Mouse (Mus musculus) retina, adult 2 months (tissue): Measurements from ENCODE around the gene Calcrl.
"Not testable (repeated sequence)": the region's sequence is repeated elsewhere in the genome, so short reads cannot be mapped to it uniquely, and the experiment has no call there.

Experiments
- DNase-seq: peaks from one replicate; pipeline ENCODE4 v3.0.0-alpha.2; 2012; ENCODE audit warnings: low read depth, low spot score

Calcrl gene

DNA sequence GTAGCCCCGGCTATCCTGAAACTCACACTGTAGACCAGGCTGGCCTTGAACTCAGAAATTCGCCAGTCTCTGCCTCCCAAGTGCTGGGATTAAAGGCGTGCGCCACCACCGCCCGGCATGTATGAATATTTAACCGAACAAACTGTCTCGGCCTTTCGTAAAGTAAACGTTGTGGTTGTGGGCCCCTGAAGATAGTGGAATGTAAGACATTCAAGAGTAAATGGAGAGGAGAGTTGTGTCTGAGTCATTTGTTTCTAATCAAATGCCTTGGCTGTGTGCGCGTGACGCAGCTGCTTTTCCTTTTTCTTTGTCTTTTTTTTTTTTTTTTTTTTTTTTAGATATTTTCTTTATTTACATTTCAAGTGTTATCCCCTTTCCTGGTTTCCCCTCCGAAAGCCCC lies 36.7 kb downstream of the Calcrl start:
- DNase-seq, result not testable (repeated sequence)

DNA sequence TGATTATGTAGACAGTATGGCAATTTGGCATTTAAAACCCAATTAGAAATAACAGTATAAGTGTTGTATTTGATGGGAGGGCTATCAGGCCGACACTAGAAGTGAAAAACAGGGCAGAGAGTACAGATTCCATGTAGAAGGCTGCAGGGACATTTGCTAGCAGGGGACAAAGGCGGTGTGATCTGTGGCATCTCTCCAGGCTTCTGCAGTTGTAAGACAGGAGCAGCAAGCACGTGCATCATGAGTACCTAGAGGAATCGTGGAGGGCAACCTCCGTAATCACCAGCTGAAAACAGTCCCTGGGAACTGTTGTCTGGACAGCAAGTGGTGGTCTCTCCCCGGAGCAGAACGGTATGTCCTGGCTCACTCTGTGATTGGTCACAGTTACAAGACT lies 37.2 kb downstream of the Calcrl start:
- no peak for DNase-seq

DNA sequence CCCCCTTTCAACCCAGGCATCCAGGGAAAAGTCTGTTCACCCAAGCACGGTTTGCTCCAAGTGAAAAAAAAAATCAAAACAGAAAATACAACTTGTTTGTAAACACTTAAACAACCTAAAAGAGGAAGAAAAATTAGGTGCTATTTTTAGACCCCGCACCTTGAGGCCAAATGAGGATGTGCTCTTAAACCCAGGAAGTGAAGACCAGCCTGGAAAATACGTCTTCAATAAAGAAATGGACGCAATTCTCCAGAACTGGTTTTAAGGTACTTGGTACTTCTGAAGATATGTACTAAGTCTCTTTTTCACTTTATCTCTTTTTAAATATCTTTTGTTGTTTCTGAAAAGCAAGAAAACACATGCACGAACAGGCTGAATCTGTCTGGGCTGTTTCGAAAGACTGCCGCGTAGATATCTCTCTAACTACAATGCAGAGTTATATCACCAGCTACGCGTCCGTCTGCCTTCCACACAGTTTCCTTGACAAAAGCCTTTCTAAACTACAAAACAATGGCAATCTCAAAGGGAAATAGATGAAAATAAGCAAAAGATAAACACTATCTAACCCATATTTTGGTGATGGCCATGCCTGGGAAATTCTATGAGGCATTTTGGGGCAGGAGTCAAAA lies 37.7 kb downstream of the Calcrl start:
- no peak for DNase-seq

DNA sequence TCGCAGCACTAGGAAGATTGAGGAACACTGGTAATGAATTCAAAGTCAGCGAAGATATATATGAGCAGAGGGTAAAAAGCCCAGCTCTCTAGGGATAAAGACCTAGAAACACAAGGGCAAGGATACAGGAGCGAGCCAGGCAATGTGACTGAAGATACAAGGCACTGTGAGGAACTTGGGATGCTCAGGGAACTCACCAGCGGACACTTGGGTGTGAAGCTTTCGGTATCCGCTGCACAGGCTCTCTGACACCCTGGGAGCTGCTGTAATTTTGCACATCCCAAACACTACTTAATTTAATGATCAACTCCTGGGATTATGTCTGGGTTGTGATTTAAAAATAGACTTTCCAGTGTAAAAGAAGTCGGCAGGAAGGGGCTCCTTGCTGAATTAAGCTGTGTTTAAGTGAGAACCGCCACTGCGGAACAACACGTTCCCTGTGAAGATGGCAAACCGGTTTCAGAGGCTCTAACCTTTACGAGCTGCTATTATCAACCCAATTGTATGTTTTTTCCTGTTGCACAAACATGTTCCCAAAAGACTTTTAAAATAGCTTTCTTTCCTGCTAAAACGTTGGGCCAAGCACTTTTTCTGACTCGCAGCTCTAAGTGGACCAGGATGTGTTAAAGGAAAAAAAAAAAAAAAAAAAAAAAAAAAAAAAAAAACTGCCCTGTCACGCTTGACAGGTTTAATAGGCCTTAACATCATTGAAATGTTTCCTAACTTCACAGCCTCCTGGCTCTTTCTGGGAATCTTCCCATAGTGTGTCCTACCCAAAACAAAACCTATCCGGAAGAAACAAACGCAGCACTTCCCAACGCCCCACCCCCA lies 38.4 kb downstream of the Calcrl start:
- DNase-seq, result no peak

DNA sequence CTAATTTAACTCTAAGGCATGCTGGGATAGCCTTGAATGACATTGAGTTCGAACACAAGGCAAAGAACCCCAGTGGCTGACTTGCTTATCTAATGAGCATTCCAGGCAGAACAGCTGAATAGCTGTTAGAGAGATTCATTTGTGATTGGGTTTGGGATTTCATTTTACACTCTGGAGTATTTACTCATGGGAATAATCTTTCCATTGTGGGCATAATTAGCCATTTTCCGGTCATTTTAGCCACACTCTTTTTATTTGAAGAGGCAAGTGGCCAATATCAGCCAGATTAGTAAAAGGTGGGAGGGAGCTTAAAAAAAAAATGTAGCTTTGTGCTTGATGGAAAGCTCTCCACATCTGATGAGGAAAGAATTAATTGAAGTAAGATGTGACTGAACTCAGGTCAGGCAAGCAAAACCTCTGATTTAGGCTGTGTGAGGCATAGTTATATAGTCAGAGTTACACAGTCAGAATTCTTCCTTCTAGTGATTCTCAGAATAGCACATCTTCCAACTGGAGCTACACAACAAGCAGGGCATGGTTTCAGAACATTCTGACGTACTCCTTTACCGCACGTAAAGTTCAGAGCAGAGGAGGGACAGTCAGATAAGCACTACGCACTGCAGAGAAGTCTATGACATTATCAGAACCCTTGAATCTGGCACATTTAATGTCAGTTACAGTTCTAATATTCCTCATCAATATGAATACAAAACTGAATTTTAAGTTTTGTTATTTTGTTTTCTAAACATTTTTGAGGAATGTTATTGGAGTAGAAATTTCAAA lies 40.1 kb downstream of the Calcrl start:
- no peak for DNase-seq

DNA sequence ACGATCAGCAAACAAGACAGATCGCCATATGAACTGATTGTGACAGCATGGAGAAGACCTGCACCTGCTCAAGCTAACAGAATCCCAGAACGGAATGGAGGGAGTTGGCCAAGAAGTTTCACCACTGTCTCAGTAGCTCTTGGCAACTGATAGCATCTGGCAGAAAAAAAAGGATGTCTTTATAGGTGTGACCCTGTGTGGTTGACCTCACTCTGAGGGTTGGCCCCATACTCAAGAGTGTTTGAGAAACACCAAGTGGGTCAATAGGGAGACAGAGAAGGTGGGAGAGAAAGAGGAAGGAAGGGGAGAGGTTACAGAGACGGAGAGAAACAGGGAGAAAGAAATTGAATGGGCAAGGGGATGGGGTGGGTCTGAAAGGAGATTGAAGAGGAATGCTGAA lies 41.4 kb downstream of the Calcrl start:
- no peak for DNase-seq

DNA sequence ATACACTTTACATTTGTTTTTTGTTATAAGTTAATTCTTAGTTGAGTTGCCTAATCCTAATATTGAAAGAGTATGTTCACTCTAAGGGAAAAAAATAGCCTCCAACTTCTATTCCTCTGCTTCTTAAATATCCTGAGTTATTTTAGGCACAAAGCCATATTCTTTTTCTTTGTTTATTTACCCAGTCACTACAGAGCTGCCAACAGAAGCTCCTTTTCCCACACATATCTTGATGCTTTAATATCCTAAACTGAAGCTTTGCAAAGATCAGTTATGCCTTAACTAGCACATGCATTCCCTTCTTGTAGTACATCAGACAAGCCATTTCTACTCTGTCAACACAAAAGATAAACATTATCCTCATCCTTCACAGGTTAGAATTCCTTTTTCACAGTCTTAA lies 42.7 kb downstream of the Calcrl start:
- no peak for DNase-seq

DNA sequence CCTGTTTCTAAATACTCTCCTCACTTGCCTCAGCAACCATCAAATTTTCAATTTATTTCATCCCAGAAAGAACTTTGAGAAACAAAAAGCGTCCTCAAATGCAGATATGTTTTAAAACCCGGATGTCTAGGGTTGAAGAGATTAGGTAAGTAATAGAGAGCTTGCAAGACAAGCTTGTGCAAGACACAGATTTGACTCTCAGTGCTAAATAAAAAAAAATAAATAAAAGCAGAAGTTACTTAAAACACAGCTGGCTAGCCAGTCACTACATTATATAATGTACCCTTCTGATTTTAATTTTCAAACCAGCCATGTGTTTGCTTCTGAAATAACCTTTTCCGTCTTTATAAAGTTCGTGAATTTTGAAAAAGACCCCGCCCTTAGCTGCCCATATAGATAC lies 43.2 kb downstream of the Calcrl start:
- DNase-seq, result no peak

DNA sequence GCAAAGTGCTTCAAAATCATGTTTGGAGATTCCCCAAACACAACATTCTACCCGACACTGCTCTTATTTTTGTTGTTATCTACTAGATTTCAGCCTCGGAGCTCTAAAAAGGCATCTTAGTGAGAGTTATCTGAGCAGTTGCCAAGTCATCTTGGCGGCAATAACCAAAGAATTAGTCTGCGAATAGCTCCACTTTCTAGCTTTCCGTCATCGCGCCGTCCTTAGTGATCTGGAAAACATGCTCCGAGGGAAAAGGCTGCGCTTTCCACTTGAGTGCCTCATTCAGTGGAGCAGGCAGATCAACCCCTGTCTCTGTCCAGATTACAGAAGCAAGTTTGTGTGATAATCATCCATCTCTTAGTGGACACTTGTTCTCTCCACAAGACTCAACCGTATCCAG lies 44.4 kb downstream of the Calcrl start:
- DNase-seq, result peak; percentile 8

DNA sequence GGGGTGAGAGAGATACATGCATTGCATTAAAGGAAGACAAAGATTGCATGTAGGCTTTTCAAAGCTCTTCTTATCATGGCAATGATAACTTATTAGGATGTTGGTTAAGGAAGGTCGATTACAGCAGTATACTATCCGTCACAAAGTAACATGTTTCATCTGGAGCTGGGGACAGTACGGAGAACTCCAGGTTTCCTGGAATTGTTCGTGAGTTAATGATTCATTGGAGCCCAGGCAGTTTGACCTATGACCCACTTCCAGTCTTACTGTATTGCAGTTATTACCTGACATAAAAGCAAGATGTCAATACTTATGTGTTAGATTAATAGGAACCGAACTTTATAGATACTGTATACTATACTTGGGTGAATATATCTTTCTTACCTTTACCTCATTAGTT lies 46.5 kb downstream of the Calcrl start:
- no peak for DNase-seq

DNA sequence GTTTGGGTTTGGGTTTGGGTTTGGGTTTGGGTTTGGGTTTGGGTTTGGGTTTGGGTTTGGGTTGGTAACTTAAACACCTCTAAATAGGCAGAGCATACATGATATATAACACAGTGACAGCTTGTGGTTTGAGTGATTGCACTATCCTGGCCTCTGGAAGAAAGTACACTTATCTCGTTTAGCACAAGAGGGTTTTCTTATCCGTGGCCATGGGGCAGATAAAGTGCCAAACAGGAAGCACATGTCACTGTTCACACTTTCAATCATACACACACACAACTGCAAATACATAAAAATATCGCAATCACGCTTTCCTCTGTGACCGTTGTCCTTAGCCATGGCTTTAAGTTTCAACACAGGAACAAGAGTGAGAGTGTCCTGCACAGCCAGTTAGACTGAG lies 56.0 kb downstream of the Calcrl start:
- no peak for DNase-seq

DNA sequence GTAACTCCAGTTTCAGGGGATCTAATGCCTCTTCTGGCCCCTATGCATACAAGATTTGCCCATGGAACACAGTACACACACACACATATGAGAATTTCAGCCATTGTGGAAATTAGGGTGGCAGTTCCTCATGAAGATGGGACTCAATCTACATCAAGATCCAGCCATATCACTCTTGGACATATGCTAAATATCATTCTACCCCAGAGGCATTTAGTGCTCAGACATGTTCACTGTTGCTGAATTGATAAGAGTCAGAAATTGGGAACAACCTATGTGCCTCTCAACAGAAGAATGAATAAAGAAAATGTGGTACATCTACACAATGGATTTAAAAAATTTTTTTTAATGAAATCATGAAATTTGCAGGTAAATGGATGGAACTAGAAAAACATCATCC lies 58.5 kb downstream of the Calcrl start:
- DNase-seq, result no peak

DNA sequence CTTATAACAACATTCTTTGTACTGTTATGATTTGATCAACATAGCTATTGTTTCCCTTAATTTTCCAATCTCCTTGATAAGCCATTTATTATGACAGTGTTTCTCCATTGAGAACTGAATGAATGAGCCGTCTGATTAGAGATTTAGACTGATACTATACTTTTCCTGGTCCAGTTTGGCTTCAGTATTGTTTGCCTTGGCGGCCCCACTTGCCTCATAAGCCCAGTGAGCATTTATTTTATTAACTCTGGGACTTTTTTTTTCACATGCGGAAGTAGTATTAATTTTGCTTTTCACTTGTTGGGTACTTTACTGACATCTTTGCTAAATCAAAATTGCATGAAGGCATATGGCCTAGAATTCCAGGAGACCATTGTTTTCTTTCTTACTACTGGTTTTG lies 59.9 kb downstream of the Calcrl start:
- no peak for DNase-seq

DNA sequence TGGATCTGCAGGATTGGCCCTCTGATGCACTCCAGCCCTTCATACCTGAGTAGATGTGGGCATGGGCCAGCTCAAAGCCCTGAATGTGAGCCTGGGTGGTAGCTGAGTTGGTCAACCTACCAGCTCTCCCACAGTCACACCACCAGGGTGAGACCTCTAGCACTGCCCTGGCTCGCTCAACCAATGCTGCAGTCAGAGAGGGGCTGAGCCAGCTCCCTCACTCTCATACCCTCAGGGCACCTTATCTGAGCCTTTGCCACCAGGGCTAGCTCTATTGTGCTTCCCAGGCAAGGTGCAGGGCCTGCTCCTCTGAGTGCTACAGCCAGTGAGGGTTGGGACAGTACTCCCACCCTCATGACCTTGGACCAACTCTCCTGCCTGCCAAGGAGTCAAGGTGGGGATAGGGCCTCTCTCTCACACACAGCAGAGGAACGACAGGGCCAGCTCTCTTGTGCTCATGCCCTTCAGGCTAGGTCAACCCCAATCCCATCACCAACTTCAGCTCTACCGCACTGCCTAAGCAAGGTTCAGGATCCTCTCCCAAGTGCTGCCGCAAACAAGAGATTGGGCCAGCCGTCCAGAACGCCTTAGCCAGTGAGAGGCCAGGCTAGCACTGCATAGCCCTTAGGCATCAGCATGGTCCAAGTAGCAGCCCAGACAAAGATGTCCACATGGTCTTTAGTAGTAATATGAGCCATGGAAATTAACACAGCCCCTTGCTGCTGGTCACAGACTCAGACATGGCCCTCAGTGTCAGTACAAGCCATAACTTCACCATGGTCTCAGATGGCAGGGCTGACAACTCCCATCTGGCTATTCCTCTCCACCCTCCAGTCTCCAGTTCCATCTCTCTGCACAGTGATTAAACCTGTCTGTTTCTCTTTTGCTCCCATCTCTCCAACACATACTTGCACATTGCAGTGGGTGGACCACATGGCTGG lies 62.2 kb downstream of the Calcrl start:
- DNase-seq, result no peak

DNA sequence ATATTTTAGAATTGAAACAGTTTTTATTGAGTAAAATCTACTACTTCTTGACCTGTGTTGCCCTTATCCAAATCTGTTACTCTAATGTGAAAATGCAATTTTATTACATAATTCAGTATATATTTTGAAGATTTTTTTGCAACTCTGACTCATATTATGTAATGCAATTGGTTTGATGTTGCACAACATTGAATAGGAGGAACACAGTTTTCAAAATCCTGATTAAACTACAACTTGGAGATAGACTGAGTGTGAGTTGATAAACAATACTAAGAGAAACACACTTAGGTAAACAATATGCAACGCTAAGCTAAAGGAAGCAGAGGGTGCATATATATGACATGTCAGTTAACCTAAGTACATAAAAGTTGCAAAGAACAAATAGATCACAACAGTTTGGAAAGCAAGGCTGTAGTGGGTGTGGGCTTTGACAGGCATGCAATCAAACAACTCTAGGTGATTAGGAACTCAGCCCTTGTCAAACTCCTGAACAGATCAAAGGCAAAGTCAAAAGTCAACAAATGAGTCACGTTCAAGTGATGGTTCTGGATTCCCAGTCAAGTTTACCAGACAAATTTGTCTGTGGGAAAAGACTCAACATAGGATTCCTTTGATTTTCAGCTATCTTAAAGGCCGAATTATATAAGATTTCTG lies 66.4 kb downstream of the Calcrl start:
- DNase-seq, result no peak

DNA sequence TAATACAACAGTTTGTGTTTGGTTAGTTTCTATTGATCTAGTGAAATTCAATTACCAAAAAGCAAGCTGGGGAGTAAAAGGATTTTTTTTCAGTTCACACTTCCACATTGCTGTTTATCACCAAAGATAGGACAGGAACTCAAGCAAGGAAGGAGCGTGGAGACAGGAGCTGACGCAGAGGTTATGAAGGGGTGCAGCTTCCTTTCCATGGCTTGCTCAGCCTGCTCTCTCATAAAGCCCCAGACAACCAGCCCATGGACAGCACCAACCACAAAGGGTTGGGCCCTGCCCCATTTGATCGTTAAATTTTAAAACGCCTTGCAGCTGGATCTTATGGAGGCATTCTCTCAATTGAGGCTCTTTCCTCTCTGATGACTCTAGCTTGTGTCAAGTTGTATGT lies 69.9 kb downstream of the Calcrl start:
- no peak for DNase-seq

DNA sequence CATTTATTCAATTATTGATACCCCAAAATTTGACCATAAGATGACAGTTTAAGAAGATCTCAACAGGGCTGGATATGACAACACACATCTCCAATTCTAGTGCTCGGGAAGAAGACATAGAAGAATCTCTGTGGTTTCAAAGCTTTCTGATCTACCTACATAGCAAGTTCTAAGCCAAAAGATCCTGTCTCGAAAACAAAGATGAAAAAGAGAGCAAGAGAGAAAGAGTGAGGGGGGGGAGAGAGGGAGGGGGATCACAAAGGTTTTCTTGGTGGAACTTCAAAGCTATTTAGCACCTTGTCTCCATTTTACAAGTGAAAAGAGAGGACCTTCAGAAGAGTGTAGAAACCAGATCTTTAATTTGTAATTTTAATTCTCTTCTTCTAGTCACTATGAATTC lies 77.8 kb downstream of the Calcrl start:
- DNase-seq, result no peak

DNA sequence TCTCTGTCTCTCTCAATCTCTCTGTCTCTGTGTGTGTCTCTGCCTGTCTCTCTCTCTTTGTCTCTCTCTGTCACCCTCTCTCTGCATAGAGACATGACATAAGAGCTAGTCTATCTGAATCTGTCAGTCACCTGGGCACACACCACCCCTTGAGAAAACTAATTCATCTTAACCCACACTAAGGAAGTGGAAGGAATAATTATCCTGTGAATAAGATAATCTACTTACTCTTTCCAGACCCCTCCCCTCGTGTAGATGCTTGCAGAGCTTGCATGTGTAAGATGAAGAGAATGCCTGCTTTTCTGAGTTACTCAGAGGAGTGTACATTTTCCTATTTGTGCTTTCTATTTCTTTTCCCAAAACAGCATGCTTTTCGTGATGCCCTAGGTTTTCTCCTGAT lies 81.5 kb downstream of the Calcrl start:
- no peak for DNase-seq

DNA sequence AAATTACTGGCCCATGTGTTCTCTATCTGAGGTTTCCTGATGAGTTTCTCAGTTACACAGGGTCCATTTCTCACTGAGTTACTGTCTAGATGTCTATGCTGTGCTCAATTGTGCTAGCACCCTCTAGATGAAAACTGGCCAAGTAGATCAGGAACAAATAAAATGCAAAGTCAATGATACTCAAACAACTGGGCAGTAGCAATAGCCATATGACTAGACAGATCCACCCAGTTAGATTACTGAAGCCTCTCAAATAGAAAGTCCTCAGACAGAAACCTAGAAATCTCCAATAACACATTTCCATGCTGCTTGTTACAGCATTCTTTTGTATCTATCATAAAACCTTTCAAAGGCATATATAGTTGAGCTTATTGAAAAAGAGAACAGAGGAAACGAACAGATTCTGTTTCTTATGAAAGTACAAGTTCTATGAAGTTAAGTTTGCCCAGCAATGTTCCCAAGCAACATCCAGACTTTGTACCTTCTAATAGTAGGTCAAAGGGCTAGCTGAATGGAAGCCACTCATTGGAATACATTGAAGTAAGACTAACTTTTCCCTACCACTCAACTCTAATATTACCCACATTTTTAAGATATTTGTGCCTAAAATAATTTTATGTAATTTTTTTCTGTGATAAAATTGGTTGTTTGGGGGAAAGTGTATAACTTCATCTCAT lies 87.3 kb downstream of the Calcrl start:
- DNase-seq, result no peak

DNA sequence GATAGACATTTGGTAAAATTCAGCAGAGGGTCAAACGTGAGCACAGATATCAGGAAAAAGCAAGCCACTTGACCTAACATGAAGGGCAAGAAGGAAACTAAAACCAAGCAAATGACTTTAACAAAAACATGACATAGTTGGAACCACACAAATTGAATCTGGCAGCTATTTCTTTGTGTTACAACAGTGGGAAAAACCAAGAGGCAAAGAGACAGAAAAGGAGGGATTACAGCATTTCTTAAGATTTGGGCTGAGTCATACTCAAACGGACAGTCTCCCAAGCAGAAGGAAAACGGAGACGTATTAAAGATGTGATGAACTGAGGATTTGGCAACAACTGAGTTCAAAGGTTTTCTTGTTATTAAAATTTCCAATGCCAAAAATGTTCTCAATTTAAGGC lies 88.9 kb downstream of the Calcrl start:
- no peak for DNase-seq
